Mouse (Mus musculus) bone marrow, adult 2 months (tissue): ENCODE measurements around the gene Efna4.

Experiments
- CTCF ChIP-seq: fragments of 200-500 bp; IDR thresholded peaks from 2 replicates; pipeline ENCODE4 v1.5.1; 2011; ENCODE audit warnings: low read length, control low read depth; ENCODE audit not compliant: control insufficient read depth, insufficient read depth
- POLR2A ChIP-seq: fragments of 200-500 bp; IDR thresholded peaks from 2 replicates; pipeline ENCODE4 v1.6.1; 2011; ENCODE audit warnings: low read depth, mild to moderate bottlenecking, control low read depth, low read length, borderline replicate concordance; ENCODE audit not compliant: control insufficient read depth

- TF ChIP-seq CTCF (no peak), POLR2A (no peak)
Measured at GRCm38 (mm10) chr3:89320581-89321182, 17.1 kb downstream of the Efna4 start.
